Comparison of ENCODE assay signal across 17 mouse cellular contexts in the genomic region with DNA sequence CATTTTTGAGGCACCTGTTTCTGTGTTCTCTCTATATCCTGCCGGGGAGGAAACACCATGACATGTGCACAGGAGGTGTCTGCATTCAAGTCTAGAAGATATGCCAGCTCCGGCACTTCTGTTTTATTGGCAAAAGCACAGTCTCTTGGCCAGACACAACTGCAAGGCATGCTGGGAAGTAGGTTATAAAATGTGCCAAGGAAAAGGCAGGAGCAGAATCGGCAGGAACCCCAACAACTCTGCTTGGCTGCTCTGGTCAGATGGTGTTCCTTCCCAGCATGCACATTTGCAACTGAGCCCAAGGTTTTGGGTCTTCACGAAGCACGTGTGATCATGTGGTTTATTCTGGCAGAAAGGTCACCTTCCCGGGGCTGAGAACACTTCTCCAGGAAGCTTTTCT.
DNase-seq lines count a peak whose midpoint lies in the region; ATAC-seq lines count a peak whose summit lies in the region.
"Had no signal": no experiment of that assay in that cellular context is flagged by ENCODE, and none has a peak within 500 bp of the region (broad histone marks: within the 10 kb centered on the region; RNA-seq: fewer than 3 reads in every experiment).

No protein-coding gene starts in this region.

- H3K9ac ChIP-seq in heart, embryonic 12.5 days = no peak overlapping the region
- H3K9ac ChIP-seq: heart, embryonic 15.5 days; hindbrain, embryonic 14.5 days; limb, embryonic 12.5 days; liver, embryonic 15.5 days; midbrain, embryonic 15.5 days had no signal

- peaks cover 14% of the 10 kb centered on the region; the same call in 1 of the 2 replicates for H3K4me1 ChIP-seq in heart, embryonic 12.5 days (replicated peaks)
- H3K4me1 ChIP-seq: embryonic facial prominence, embryonic 10.5 days; liver, embryonic 15.5 days; midbrain, embryonic 15.5 days had no signal

- intact Hi-C loops in heart, postnatal 10 days (cut with DNase I) = no loop called here

- no peak overlapping the region for H3K27ac ChIP-seq in heart, embryonic 12.5 days (ENCODE audit: poor library complexity, severe bottlenecking)
- H3K27ac ChIP-seq: embryonic facial prominence, embryonic 10.5 days; heart, embryonic 15.5 days; hindbrain, embryonic 14.5 days; limb, embryonic 12.5 days; liver, embryonic 15.5 days; midbrain, embryonic 15.5 days had no signal

- ATAC-seq in heart, embryonic 12.5 days (ENCODE audit: insufficient number of reproducible peaks, low FRiP score) = no peak
- ATAC-seq: midbrain, embryonic 15.5 days; Patski had no signal

- H3K9me3 ChIP-seq in heart, embryonic 12.5 days (replicated peaks) = no peaks in the 10 kb centered on the region
- H3K9me3 ChIP-seq: embryonic facial prominence, embryonic 10.5 days; heart, embryonic 15.5 days; limb, embryonic 12.5 days; liver, embryonic 15.5 days; midbrain, embryonic 15.5 days had no signal

- peak; percentile 80 to 85 for DNase-seq in cerebellum, postnatal 10 days
- no peak for DNase-seq in cerebellum, adult 11-12 months
- DNase-seq in heart, postnatal 10 days = peak; percentile 18 to 39
- peak; percentile 31 to 51 for DNase-seq in layer of hippocampus, adult 8-10 months (ENCODE audit: low spot score in 2 of 2)
- DNase-seq in layer of hippocampus, adult 9-10 months (ENCODE audit: low spot score) = no peak
- peak; percentile 12 for DNase-seq in thymus, postnatal 0 days (ENCODE audit: low spot score)
- no peak for DNase-seq in thymus, adult 18-20 months
- DNase-seq: gastrocnemius, postnatal 10 days; lung, postnatal 36 days had no signal

- H3K36me3 ChIP-seq in heart, embryonic 12.5 days = no peaks in the 10 kb centered on the region
- H3K36me3 ChIP-seq: embryonic facial prominence, embryonic 10.5 days; heart, embryonic 15.5 days; limb, embryonic 12.5 days; liver, embryonic 15.5 days; midbrain, embryonic 15.5 days had no signal

- WGBS in heart, embryonic 12.5 days = 70% methylated on average over 6 of the region's 6 CpGs

- no peak overlapping the region for H3K4me3 ChIP-seq in heart, embryonic 12.5 days
- H3K4me3 ChIP-seq: embryonic facial prominence, embryonic 10.5 days; heart, embryonic 15.5 days; limb, embryonic 12.5 days; liver, embryonic 15.5 days; midbrain, embryonic 15.5 days had no signal

- no peak overlapping the region for H3K4me2 ChIP-seq in heart, embryonic 12.5 days
- H3K4me2 ChIP-seq: heart, embryonic 15.5 days; hindbrain, embryonic 14.5 days; limb, embryonic 12.5 days; liver, embryonic 15.5 days; midbrain, embryonic 15.5 days had no signal

- H3K27me3 ChIP-seq in heart, embryonic 12.5 days (replicated peaks) = no peaks in the 10 kb centered on the region
- H3K27me3 ChIP-seq: heart, embryonic 15.5 days; limb, embryonic 12.5 days; liver, embryonic 15.5 days; midbrain, embryonic 15.5 days; Patski had no signal

Comparison
In these comparisons a context has a peak if more than half of its experiments do, and no peak if none do; other contexts are left out.
1. DNase-seq: peak in cerebellum, postnatal 10 days (2 of 2), heart, postnatal 10 days (2 of 2), layer of hippocampus, adult 8-10 months (2 of 2) and thymus, postnatal 0 days (single experiment); none in cerebellum, adult 11-12 months (single experiment), layer of hippocampus, adult 9-10 months (single experiment) and thymus, adult 18-20 months (0 of 2).